Mouse (Mus musculus) kidney, adult 9 months (tissue): Measurements from ENCODE around the gene Ppp6r1.
A peak's percentile ranks its signal among the peaks of the same experiment; 100 is the strongest.

Experiments
- DNase-seq: peaks from one replicate; pipeline ENCODE4 v3.0.0; 2022

Gene Ppp6r1

DNA sequence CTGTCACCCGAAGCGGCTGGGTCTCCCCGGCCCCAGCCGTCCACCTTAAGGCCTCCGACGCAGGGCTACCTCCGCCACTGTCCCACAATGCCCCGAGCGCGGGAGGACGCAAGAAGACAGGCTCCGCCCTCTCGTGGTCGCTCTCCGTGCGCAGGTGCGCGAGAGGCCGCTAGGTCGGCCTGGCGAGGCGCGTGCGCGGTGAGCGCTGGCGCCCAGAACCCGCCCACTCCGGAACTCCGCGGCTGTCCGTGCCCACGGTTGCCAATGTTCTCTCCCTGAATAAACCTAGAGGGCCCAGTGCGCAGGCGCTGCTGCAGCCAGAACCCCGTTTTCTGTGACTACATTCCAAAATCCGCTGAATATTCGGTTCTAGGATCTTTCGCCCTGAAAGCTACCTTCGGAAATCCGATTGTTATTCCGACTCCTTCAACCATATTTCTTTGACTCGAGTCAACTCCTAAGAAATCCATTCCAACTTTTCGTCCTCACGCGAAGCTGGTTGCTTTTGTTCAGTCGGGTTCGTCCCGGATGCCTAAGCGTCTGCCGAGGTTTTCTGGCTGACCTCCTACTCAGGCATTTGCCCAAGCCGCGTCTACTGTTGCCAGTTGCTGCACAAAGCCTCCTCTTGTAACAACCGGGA lies at the start of gene Ppp6r1:
Ppp6r1 (minus strand) TSS at position 108 of the 640 bp plus-strand sequence.
- peak; percentile 98 for DNase-seq

DNA sequence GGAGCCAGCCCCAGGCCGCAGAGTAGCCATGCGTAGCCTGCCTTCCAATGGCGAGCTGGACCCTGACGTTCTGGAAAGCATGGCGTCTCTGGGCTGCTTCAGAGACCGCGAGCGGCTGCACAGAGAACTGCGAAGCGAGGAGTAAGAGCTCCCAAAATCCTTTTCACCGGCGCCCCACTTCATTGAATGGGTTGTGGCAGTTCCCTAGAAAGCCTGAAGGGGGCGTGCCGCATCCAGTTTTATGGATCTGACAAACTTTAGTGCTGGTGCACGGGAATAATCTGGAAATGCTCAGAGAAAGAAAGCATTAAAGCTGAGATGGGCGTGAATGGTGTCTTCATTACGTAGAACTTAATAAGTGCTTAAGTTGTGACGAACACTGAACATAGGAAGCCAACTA lies 46.3 kb upstream of the Ppp6r1 start:
- peak; percentile 50 for DNase-seq

DNA sequence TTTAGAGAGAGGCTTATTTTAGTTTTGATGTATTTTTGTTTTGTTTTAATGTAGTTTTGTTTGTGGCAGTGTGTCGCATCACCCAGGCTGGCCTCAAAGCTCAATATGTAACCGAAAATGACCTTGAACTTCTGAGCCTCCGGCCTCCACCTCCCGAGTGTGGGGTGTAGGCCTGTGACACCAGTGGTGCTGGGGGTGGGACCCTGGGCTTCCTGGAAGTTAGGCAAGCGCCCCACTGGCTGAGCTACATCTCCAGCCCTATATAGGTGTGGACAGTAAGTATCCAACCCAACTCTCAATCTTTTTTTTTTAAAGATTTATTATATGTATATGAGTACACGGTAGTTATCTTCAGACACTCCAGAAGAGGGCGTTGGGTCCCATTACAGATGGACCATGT lies 44.4 kb upstream of the Ppp6r1 start:
- no peak for DNase-seq

DNA sequence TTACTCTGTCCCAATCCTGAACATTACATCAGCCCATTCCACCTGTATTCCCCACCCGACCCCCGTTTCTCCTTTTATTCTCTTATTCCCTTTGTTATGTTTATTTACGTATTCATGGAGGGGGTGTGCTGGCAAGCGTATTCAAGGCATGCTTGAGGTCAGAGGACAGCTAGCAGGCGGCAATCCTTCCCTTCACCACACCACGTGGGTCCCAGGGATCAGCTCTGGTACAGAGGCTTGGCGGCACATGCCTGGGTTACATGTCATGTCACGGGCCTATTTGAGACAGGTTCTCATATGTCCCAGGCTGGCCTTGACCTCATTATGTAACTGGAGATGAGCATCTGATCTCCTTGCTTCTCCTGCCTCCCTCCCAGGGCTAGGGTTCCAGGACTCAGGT lies 43.5 kb upstream of the Ppp6r1 start:
- no peak for DNase-seq

DNA sequence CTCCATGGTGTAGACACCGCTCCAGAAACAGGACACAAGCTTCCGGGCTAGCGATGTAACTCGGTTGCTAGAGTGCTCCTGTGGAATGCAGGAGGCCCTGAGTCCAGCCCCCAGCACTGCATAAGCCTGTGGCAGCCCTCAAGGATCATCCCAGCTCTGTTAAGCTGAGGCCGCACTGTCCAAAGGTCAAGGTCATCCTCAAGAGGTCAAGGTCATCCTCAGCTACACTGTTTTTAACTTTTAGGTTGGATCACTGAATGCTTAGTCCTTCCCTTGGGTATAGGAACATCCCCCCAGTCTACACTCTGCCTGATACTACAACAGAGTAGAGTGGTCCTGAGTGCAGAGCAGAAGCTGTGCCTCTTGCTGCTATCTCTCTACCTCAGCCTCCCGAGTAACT lies 34.2 kb upstream of the Ppp6r1 start:
- DNase-seq, result no peak

DNA sequence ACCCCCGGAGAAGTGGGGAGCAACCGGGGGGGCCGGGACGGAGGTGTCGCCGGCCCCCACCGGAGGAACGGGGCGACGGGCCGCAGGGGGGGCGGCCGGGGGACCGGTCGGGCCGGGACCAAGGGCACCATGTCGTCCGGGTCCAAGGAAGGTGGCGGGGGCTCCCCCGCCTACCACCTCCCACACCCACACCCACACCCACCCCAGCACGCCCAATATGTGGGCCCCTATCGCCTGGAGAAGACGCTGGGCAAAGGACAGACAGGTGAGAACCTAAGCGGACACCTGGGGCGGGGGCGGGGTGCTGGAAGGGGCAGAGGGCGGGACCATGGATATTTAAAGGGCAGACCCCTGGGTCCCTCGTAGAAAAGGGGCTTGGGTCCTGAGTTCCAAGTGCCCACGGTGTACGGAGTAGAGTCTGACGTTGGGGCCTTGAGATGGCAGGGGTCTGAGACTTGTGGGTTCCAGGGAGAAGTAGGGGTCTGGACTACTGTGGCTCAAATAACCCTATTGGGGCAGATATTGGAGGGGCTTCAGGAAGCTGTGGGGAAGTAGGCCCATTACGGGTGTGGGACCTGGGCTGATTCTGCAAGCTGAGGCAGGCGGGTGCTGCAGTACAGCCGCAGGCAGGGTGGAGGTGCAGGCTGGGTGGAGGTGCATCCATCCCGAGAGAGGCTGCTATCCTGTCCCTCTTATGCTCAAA lies 32.3 kb upstream of the Ppp6r1 start:
- DNase-seq, result no peak

DNA sequence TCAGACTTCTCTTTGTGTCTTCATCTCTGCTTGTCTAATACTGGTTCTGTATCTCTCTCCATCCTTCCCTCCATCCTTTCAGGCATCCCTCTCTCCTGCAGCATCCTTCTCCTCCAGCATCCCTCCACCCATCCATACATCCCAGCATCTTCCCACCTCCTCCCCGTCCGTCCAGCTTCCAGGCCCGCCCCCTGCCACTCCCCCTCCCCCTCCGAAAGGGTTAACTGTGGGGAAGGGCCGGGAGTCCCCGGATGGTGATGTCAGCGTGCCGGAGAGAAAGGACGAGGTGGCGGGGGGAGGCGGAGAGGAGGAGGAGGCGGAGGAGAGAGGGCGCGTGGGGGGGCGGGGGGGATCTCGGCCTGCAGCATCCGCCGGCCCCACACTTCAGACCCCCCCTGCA lies 31.6 kb upstream of the Ppp6r1 start, which contains the start of gene Brsk1:
Brsk1 (plus strand) TSS at position 218 of the 400 bp plus-strand sequence.
- no peak for DNase-seq

DNA sequence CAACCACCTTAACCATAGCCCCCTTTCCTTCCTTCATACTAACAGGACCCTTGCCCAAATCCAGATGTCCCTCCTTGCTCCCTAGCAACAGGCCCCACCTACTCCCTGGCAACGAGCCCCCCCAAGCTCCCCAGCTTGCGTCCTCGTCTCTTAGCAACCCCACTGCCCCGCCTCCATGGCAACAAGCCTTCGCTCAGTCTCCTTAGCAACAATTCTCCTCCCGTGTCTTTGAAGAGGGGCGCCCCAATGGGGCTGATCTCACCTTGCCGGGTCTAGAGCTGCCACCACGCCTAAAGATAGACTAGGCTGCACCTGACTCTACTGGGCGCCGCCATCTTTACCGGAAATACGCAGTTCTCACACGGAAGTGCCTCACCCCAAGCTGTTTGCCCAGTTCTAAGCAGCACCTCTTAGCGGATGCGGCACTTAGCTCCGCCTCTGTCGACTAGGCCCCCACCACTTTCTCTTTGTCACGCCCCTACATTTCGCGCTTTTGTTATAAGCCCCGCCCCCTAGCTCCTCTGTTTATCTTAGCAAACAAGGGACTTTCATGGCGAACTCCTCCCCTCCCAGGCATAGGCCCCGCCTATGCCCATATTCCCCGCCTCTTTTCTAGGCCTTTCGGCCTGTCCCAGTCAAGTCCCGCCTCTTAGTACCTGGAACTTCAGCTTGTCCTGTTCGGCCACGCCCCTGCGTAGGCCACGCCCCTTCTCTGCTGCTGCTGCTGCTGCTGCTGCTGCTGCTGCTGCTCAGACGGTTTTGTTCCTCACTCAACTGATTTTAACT lies 26.0 kb upstream of the Ppp6r1 start, which contains the start of gene Hspbp1:
Hspbp1 (minus strand) TSS at position 437 of the 786 bp plus-strand sequence.
- DNase-seq, result peak; percentile 99

DNA sequence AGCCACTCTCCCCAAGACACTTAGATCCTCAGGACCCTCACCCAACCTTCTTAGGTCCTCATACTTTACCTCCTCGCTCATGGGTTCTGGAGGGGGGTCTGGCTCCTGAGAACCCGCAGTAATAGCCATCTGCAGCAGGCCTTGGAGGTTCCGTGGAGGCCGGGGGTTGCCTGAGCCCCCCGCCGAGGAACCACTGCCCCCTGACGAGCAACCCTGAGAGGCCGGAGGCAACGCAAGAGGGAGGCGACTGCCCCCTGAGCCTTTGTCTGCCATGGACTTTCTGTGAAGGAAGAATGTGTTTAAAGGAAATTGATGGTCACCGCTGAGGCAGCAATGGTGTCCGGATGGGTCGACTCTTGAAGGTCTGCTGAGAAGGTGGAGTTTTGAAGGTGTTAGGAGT lies 25.4 kb upstream of the Ppp6r1 start:
- no peak for DNase-seq

DNA sequence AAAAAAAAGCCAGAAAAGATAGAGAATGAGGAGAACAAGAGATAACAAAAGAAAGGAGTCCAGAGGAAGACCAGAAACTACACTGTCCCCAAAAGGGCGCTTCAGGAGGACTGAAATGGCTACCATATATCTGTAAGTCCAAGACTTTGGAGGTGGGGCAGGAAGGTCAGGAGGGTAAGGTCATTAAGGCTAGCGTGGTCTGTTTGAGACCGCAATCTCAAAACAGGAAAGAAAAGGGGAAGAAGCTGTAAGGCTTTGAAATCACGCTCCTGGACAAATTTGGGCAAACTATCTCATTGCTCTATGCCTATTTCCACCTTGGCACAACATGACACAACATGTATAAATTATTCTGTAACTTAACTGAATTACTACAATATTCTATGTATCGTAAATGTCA lies 24.5 kb upstream of the Ppp6r1 start:
- DNase-seq, result no peak

DNA sequence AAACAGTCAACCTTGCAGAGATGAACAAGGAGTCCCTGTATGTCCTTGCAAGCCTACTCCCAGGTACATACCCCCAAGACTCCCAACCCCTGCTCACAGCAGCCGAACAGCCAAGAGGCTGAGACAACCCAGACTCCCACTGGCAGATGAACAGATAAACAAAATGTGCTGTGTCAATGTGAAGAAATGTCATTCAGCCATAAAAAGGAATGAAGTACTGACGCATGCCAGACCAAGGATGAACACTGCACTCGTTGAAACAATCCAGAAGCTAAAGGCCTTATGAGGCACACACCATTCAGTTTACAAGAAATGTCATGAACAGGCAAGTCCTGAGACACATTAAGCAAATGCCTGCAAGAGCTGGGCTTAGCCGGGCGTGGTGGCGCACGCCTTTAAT lies 16.4 kb upstream of the Ppp6r1 start:
- DNase-seq, result no peak

DNA sequence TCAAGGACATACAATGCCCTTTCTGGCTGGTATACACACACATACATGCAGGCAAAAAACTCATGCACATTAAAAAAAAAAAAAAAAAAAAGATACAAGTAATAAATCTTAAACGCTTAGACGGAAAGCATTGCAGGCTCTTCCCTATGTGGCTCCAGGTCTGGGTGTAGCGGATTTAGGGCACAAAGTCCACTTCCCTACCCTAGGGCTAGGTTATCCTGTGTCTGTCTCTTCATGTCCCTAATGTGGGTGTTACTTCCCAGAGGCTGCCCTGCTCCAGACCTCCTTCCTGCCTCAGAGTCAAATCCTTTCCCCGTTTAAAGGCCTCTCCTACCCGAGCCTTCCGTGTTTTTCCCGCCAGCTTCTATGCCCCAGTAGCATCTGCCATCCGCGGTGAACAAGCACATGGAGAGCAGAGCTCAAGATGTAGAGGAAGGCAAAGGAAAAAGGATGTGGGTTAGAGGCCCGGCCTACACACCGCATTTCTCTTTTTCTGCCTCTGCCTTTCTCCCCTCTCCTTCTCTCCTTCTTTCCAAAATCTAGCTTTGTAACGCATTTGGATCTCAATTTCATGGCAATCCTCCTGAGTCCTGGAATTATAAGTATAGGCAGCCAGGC lies 15.4 kb upstream of the Ppp6r1 start:
- no peak for DNase-seq

DNA sequence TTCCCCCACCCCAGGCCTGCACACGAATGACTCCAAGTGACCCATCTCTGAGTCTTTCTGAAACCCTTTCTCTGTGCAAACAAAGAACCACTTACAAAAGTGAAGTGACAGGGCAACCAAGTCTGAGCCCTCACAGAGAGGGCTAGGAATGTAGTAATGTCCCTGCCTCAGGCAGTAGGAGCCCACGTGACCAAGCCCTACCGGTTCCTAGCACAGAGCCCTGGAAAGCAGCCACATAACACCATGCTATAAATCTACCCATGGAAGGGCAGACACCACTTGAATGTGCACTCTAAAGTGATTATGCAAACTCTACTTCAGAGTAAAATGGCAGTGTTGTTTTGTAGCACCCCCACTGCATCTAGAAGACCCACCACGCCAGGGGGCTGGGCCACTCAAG lies 13.1 kb upstream of the Ppp6r1 start:
- DNase-seq, result peak; percentile 52

DNA sequence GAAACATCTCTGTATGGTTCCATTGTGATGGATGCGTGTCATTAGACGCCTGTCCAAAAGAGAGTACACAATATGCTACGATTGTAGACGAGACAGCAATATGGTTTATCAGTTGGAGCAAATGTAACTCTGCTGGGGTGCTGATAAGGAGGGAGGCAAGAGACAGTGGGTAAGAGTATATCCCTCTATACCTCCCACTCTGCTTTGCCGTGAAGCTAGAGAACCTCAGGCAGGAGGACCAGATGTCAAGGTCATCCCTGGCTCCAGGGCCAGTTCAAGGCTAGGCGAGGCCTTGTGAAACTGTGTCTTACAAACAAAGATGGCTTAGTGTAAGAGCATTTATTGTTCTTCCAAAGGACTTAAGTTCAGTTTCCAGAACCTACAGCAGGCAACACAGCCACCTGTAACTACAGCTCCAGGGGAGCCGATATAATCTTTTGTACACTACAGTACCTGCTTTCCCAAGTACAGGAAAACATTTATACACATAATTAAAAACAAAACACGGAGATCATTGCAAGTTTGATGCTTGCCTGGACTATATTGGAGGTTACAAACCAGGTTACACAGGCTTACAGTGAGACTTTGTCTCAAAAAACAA lies 11.9 kb upstream of the Ppp6r1 start:
- no peak for DNase-seq

DNA sequence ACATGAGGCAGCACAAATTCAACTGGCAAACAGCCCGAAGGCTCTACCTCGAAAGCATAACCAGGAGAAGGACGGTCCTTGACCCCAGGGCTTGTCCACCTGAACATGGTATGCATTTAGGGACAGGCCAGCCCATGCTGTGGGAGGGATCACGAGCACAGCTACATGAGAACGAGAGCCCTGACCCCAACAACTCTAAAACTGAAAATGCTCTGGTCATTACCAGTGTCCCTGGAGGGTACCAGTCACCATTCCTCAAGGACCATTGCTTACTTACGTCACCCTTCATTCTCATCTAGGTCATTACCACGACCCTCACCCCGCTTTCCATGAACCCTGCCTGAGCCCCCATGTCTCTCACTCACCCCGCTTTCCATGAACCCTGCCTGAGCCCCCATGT lies 10.3 kb upstream of the Ppp6r1 start:
- DNase-seq, result no peak

DNA sequence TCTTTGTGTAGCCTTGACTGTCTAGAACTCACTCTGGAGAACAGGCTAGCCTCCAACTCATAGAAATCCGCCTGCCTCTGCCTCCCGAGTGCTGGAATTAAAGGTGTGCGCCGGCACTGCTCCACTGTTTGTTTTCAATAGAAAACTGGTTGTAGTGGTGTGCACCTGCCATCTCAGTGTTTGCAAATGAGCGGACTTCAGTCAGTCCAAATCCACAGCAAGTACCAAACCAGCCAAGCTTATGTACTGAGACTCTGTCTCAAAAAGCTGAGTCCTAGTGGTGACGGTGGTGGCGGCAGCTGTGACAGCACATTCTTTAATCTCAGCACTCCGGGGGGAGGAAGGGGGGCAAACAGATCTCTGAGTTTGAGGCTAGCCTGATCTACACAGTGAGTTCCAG lies 9.7 kb upstream of the Ppp6r1 start:
- no peak for DNase-seq

DNA sequence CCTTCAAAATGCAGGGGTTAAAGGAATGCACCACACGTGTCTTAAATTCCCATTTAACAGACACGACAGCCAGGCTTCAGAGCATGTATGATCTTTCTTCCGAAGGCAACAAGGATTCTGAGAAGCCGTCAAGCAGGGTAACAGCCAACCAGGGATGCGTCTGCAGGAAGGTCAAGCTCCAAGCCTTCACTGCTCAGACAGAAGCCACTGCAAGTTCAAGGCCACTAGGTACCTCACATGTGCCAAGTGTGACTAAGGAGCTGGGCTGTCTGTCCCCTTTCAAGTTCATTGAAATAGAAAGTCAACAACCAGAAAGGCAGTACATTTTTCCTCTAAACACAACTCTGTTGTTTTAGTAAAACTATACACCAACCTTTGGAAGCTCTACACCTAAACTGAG lies 8.1 kb upstream of the Ppp6r1 start:
- no peak for DNase-seq

DNA sequence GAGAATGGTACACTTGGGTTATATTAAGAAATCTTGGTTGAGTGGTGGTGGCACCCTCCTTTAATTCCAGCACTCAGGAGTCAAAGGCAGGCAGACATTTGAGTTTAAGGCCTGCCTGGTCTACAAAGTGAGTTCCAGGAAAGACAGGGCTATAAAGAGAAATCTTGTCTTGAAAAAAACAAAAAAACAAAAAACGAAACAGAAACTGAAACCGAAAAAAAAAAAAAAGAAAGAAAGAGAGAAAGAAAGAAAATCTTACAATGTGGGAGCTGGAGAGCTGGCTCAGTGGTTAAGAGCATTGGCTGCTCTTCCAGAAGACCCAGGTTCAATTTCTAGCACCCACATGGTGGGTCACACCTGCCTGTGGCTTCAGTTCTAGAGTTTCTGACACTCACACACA lies 4.9 kb upstream of the Ppp6r1 start:
- no peak for DNase-seq

DNA sequence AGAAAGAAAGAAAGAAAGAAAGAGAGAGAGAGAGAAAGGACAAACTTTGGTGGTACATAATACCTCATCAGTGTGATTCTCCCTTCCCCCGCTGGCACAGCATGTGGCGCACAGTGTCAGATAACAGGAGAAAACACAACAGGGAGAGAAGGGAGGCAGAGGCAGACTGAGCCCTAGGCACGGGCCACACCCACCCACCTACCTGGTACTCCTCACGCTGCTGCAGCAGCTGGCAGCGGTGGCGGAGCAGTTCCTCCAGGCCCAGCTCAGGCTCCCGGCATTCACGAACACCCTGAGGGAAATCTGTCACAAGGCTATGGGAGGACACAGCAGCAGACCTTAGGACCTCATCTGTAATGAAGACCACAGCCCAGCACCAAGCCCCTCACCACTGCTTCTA lies 4.4 kb upstream of the Ppp6r1 start:
- DNase-seq, result no peak

DNA sequence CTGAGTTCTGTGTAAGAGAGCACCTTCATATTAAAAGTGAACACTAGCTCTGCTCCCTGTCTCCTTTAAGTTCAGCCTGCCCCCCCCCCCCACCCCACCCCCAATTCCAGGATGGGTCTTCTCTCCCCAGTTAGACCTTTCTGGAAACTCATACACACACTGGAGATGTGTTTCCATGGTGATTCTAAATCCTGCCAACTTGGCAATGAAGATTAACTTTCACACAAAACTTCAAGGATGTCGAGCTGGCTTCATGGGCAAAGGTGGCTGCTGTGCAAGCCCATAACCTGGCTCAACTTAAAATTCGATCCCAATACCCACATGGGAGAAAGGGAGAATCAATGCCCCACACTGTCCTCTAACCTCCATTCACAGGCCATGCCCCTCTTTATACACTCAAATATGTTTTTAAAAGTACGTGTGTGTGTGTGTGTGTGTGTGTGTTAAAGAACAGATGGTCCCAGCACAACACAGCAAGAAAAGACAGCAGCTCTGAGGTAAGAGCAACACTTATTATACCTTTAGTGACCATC lies 1.2 kb upstream of the Ppp6r1 start:
- DNase-seq, result peak; percentile 61

DNA sequence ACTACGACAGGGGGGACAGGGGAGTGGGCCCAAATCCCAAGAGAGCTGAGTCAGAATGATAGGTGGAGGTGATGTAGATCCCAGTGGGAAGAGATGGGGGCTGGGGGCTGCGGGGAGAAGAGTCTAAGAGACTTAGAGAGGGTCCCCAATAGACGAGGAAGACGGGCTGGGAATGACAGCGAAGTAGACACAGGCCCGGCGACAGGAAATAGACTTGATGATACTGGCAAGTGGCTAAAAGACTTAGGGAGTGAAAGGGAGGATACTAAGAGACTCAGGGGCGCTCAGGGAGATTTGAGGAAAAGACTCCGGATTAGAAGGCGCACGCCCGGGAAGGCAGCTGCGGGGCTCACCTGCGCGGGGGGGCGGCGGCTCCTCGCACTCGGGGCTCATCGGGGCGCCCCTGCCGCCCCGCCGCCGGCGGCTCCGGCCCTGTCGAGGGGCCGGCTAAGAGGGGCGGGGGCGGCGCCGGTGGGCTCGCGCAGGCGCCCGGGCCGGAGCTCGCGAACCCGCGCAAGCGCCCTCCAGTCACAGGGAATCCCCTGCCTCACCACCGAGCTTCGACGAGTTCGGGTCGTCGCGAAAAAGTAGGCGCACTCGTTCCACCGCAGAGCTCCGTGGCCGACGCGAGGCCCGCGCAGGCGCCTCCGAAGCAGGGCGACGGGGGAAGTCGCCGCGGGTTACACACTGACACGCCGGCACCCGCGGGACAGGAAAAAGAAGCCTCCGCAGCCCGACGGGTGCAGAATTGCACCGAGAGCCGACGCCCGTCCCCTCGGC lies 501 bp downstream of the Ppp6r1 start:
- DNase-seq, result peak; percentile 35
